Mouse (Mus musculus) lung, postnatal 4 days (tissue): ENCODE results near the gene Nxph2.

Experiments
- DNase-seq, 2 experiments: peaks; one replicate each; pipeline ENCODE4 v3.0.0; 2021

The Nxph2 gene

DNA sequence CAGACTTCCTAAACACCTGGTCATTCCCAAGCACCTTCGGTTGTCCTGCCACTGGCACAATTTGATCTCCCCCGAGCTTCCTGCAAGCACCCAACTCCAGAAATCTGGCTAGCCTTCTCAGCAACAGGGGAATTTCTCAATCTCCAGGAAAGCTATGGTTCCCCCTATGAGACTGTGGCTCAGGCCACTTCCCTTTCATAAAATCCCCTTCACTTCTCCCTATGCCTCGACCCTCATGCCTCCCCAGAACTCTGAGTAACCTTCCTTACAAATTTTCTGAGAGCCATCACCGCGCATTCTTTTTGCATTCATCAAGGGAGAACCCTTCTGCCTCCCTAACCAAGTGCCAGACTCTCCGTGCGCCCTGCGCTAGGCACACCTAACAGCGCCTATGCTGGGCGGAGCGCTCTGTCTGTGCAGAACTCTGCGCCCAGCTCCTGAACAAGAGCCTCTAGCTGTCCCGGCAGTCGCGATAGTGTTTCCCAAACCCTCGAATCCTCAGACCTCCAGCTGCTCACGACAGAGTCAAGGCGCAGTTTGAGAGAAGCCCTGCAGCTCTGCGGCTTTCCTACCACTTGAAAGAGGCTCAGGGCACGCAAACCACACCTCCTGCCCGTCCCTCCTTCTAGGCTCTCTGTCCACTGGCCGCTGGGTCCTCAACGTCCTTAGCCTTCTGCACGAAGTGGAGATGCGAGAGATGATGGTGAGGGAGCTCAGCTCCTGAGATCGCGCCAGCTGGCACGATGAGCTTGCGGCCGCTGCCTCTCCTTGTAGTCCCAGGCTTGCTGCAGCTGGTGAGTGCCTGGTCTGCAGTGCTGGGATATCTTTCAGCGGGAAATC is at the start of gene Nxph2:
Gene Nxph2 (plus strand): TSS at position 501 of the 840 bp plus-strand sequence.
- no peak for DNase-seq

DNA sequence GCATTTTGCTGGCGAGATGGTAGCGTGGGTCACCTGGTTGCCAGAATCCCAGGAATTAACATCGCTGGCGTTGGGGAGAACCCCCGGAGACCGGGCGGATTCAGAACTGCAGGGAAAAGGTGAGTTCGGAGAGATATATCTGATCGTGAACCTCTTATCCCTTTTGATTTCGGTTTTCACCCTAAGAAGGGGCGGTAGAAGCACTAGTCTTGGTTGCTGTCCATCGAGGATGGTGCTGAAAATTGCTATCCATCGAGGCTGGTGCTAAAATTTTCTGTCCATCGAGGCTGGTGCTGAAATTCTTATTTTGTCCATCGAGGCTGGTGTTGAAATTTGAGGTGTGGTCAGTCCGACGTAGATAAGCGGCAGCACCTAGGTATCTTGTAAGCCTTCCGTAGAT is 30.1 kb upstream of the Nxph2 start:
- DNase-seq: peak in 1 of 2 experiments; percentile 8

DNA sequence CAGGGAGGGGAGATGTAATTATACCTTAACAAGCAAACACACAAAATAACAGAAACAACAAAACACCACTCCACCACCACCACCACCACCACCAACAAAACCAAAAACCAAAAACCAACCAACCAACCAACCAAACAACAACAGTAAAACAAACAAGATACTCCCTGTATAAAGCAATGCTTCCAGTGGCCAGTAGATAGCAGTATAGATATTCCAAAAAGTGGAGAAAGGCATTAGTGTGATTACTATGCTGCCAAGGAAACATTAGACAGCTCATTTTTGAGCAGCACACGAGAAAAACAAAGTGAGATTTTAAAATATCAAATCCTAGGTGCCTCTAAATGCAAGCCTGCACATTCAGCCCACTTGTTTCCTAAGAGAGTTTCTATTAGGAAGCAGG is 6.2 kb upstream of the Nxph2 start:
- DNase-seq: no peak
